Mouse (Mus musculus): ENCODE results near the gene Etnk1.
"Not testable (repeated sequence)": the region's sequence is repeated elsewhere in the genome, so short reads cannot be mapped to it uniquely, and the experiment has no call there.

The Etnk1 gene

GRCm38 (mm10) chr6:143151081-143151995 lies 15.7 kb upstream of the Etnk1 start:
- DNase-seq, result not testable (repeated sequence)

- DNase-seq, result no peak
Measured at GRCm38 (mm10) chr6:143152321-143152827, 14.6 kb upstream of the Etnk1 start.

- DNase-seq, result no peak
Measured at GRCm38 (mm10) chr6:143153160-143153559, 13.9 kb upstream of the Etnk1 start.

DNA sequence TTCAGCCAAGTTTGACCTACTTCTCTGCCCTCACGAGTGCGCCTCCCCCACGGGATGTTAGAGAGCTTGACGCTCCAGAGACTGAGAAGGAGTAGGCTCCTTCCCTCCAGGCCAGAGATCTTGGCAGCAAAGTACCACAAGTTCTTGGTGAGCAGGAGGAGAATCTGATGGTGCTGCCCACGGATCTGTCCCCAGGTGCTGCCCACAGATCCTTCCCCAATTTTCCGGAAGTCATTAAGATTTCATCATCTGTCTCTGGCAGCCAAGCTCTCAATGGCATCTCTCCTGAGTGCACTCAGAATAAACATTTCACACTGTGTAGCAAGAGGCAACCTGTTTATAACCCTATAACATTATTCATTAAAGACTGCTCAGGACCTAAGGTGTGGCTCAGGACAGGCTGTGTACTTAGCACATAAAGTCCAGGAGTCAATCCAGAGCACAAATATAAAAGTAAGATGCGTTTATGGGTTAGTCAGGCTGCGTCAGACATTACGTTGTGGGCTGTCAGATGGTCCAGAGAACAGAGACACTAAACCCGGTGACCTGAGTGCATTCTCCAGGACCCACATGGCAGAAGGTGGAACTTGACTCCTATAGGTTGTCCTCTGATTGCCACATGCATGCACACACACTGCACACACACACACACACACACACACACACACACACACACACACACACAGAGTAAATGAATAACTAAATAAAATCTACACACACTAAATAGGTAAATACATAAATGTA lies 13.1 kb upstream of the Etnk1 start:
- DNase-seq, result no peak

DNA sequence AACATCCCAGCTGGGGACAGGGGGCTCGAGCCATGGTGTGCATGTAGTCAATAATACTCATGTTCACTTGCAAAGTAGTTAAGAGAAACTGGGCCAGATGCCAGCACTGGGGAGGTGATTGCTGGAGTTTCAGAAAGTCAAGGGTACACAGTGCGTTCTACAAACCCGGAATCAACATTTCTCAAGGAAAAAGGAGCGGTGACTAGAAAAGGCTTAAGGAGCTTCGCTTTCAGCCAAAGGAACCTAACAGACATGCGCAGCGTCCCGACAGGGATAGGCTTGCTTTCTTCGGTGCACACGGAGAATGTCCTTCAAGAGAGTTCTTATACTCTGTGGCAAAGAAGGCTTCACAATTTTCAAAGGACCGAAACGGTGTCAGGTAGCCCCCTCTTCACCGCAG lies 12.1 kb upstream of the Etnk1 start:
- no peak for DNase-seq

DNA sequence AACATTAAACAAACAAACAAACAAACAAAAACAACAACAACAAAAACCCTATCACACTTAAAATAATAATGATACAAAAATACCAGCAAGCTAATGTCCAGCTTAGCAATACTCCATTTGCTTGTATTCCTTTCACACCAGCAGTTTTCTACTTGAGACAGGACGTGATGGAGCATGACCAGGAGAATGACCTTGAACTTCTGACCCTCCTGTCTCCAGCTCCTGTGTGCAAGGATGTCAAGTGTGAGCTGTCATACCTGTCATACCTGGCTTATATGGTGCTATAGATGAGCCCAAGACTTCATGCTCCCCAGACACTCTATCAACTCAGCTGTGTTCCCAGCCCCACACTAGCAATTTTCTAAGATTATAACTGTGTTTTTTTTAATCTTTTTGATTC lies 11.0 kb upstream of the Etnk1 start:
- DNase-seq, result no peak

GRCm38 (mm10) chr6:143156684-143157083 lies 10.3 kb upstream of the Etnk1 start:
- DNase-seq, result no peak

DNA sequence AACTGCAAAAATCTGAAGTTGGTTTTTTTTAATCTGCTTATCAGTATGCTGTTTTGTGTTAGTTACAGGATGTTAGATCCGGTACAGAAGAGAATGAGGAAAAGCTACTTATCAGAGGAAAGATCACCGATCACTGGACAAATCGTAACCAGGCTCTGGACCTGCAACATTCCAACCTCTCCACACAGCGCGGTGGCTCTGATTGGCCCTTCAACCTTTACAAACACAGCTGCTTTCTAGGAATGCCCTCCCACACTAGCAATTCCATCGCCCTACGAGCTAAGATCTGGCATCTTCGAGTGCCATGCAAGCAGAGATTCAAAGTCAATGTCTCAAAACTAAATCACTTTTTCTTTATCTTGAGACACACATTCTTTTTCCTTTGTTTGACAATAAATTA lies 9.6 kb upstream of the Etnk1 start:
- no peak for DNase-seq

DNA sequence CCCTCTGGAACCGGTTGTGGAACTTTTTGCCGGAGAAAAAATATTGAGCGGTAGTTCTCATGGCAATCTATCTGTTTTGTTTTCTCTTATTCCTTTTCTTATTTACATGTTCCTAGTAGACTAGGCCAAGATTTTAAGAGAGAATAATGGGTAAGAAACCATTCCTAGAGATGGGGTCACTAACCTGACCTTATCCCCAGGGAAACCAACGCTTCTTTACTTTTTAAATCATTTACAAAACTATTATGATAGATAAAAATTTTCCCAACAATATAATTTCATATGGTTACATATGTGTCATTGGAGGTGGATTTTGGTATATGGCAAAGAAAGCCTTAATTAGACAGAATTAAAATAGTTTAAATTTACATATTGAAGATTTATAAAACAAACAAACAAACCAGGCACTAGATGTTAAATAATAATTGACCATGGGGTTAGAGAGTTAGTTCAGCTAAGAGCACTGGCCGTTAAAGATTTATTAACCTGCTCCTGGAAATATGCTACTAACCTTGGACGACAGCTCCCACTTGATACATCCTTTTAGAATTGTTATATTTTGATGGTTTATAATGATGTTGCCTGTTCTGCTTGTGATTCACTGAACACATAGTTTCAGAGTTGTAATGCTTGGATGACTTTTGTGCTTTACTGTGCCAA lies 6.3 kb upstream of the Etnk1 start:
- DNase-seq, result no peak

- no peak for DNase-seq
Measured at GRCm38 (mm10) chr6:143162161-143162877, 4.7 kb upstream of the Etnk1 start.

DNA sequence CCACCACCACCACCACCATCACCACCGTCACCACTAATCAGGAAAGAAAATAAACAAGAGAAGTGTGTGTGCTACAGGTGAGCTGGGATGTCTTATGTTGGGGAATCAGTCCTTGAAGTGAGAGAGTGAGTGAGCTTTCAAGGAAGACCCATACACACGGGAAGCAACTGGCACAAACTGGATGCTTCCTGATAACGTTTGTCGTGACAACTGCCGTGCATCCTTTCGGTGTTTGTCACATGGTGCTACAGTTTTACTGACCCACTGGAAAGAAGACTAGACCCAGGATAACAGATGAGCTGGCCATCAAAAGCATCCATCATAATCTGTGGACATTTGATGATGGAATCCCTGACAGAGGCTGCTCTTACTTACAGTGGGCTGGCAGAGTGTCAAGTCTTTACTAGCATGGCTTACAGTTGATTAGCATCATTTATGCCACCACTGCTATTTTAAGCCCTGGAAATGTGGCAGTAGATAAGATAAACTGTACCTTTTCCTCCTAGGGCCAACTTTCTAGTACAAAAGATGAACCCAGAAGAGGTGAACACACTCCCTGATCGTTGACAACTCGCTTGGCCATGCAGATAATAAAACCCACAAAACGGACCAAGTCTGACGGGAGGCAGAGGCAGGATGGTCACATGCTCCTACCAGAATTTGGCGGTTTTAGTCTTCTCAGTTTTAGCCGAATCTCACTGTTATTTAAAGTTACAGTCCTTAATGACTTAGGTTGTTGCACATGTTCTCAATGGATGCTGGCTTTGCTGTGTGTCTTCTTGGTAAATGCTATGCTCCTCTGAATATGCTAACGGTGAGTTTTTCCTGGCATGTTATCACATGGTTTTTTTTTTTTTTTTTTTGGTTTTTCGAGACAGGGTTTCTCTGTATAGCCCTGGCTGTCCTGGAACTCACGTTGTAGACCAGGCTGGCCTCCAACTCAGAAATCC lies 2.8 kb upstream of the Etnk1 start:
- DNase-seq, result no peak

DNA sequence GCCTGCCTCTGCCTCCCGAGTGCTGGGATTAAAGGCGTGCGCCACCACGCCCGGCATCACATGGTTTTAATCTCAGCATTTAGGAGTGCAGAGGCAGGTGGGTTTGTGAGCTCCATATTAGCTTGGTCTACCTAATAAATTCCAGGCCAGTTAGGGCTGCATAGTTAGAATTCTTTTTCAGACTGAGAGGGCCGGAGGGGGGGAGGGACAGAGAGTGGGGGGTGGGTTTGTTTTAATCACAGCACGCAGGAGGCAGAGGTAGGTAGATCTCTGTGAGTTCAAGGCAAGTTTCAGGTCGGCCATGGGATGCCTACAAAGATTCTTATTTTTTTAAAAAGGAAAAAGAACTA lies 2.1 kb upstream of the Etnk1 start:
- no peak for DNase-seq

GRCm38 (mm10) chr6:143165404-143166257 lies 1.4 kb upstream of the Etnk1 start:
- DNase-seq, result peak in 1 of 2 experiments; percentile 30

GRCm38 (mm10) chr6:143167409-143167919 lies 443 bp downstream of the Etnk1 start:
- peak in 1 of 2 experiments; percentile 60 for DNase-seq

GRCm38 (mm10) chr6:143167981-143168674 lies 1.1 kb downstream of the Etnk1 start:
- no peak for DNase-seq

DNA sequence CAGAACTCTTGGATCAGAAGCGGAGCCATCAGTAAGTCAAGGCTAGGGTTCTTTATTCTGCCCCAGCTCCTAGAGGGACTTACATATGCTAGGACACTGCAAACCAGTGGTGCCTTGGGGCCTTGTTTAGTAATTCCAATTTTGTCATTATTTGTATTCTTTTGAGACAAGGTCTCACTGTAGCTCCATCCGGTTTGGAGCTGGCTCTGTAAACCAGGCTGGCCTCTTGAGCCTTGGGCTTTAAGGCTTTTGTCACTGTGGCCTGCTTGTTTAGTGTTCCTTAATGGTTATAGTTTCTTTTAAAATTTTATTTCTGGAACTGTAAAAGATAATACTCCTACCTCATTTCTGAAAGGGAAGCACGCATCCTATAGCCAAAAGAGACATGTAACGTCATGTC lies 2.4 kb downstream of the Etnk1 start:
- DNase-seq, result no peak

DNA sequence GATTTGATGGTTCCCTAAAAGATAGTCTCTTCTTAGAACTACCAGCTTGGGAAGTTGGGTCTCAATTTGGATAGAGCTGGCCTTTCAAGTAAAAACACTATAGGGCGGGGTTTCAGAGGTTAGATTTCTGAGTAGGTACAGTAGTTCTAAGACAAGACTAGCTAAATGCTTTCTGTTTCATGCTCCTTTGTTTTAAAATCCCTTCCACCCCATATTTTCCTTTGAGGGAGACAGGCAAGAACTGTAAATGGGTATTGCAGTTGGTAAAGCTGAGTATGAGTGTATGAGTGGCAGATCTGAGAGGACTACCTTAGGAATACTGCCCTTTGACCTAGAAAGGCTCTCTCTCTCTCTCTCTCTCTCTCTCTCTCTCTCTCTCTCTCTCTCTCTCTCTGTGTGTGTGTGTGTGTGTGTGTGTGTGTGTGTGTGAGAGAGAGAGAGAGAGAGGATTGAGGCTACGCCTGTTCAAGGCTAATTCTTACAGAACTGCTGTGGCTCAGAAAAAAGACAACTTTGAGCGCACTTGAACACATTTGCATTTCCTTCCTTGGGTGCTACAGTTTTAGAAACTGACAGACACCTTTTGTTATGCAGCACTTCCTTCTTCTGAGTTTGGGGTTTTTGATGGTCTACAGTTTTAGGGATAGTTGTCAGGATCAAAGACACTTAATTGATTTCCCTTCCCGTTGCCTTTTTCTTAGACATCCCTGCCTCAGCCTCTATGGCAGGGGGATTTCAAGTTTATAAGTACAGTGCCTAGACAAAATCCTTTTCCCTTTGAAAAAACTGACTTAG lies 3.3 kb downstream of the Etnk1 start:
- no peak for DNase-seq

DNA sequence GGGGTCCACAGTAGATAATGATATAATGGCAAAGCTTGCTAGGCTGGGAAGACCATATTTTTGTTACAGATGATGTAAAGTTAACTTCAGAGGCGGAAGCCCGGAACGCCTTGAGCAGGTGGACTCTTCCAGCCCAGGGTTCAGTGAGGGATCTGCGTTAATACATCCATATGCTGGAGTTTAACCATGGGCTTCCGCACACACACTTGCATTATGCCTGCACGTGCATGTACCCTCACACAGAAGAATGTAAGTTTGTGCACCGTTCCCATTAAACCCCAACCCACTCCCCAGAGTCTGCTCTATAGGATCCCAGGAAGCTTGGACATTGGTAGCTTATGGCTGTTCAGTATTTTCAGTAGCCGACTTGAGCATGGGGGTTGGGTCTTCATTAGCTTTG lies 4.0 kb downstream of the Etnk1 start:
- no peak for DNase-seq
